Mouse (Mus musculus) liver, embryonic 12.5 days (tissue): Measurements from ENCODE around the gene Cdk5rap2. TPM values are rescaled to one million over a fixed set of nuclear protein-coding genes. Genes with fewer than 3 reads are reported as not detected.
A peak's percentile ranks its signal among the peaks of the same experiment; 100 is the strongest.

Experiments
- ATAC-seq: fragments of 200-750 bp; cut with Nextera tagmentation; 2 replicates; pipeline ENCODE4 v1.8.0; 2017; ENCODE audit warnings: moderate number of reproducible peaks, mild to moderate bottlenecking, moderate library complexity
- H3K27ac ChIP-seq: fragments of 300-500 bp; sonication (generic); 2 replicates; pipeline ENCODE4 v1.5.1; 2016; ENCODE audit warnings: mild to moderate bottlenecking
- H3K27me3 ChIP-seq: fragments of 300-500 bp; sonication (generic); replicated peaks from 2 replicates; pipeline ENCODE4 v1.6.1; 2016; ENCODE audit warnings: mild to moderate bottlenecking, moderate library complexity
- H3K36me3 ChIP-seq: fragments of 300-500 bp; sonication (generic); 2 replicates; pipeline ENCODE4 v1.6.1; 2016; ENCODE audit warnings: mild to moderate bottlenecking, moderate library complexity
- H3K4me1 ChIP-seq: fragments of 300-500 bp; sonication (generic); 2 replicates; pipeline ENCODE4 v1.6.1; 2016
- H3K4me2 ChIP-seq: fragments of 300-500 bp; sonication (generic); 2 replicates; pipeline ENCODE4 v1.6.1; 2016; ENCODE audit warnings: mild to moderate bottlenecking, moderate library complexity
- H3K4me3 ChIP-seq: fragments of 300-500 bp; sonication (generic); 2 replicates; pipeline ENCODE4 v1.5.1; 2016; ENCODE audit warnings: mild to moderate bottlenecking, moderate library complexity
- H3K9ac ChIP-seq: fragments of 300-500 bp; sonication (generic); 2 replicates; pipeline ENCODE4 v1.6.1; 2016; ENCODE audit warnings: mild to moderate bottlenecking, moderate library complexity
- H3K9me3 ChIP-seq: fragments of 300-500 bp; sonication (generic); replicated peaks from 2 replicates; pipeline ENCODE4 v1.6.1; 2016; ENCODE audit warnings: mild to moderate bottlenecking, moderate library complexity
- WGBS: fragments of 180-500 bp; shearing (Covaris S2); methylation state at CpG from one replicate; pipeline ENCODE4 v1.1.7; 2016; ENCODE audit not compliant: insufficient replicate concordance; 5-methylcytosine and 5-hydroxymethylcytosine counted together
- polyA plus RNA-seq: library from polyadenylated mRNA; unstranded; fragments of >200 nt; fragmentation: Nextera tagmentation; extraction: Ambion mirVana; gene quantifications from 2 replicates; pipeline ENCODE4 v1.2.1, GENCODE M21; 2016

The Cdk5rap2 gene
- polyA plus RNA-seq, 1 experiment from 2014 or later, result 11.7 TPM

GRCm38 (mm10) chr4:70396701-70397100, 13.5 kb downstream of the Cdk5rap2 start:
- Histone ChIP-seq H3K4me2 (no peak overlapping the region), H3K27ac (no peak overlapping the region), H3K36me3 (peaks cover 51% of the 10 kb centered on the region), H3K9me3 (no peaks in the 10 kb centered on the region), H3K9ac (no peak overlapping the region), H3K4me3 (no peak overlapping the region), H3K4me1 (no peaks in the 10 kb centered on the region), H3K27me3 (no peaks in the 10 kb centered on the region)
- WGBS, result 82% methylated on average over 5 of the region's 5 CpGs
- no peak for ATAC-seq

- WGBS, result 86% methylated on average over 2 of the region's 2 CpGs
- peaks cover 43% of the 10 kb centered on the region for H3K36me3 ChIP-seq
- H3K4me3 ChIP-seq, result no peak overlapping the region
- H3K9ac ChIP-seq, result no peak overlapping the region
- H3K4me2 ChIP-seq, result no peak overlapping the region
- ATAC-seq, result no peak
- H3K27ac ChIP-seq, result no peak overlapping the region
- no peaks in the 10 kb centered on the region for H3K27me3 ChIP-seq
- no peaks in the 10 kb centered on the region for H3K9me3 ChIP-seq
- H3K4me1 ChIP-seq, result no peaks in the 10 kb centered on the region
Measured at GRCm38 (mm10) chr4:70394736-70395135, 15.5 kb downstream of the Cdk5rap2 start.

DNA sequence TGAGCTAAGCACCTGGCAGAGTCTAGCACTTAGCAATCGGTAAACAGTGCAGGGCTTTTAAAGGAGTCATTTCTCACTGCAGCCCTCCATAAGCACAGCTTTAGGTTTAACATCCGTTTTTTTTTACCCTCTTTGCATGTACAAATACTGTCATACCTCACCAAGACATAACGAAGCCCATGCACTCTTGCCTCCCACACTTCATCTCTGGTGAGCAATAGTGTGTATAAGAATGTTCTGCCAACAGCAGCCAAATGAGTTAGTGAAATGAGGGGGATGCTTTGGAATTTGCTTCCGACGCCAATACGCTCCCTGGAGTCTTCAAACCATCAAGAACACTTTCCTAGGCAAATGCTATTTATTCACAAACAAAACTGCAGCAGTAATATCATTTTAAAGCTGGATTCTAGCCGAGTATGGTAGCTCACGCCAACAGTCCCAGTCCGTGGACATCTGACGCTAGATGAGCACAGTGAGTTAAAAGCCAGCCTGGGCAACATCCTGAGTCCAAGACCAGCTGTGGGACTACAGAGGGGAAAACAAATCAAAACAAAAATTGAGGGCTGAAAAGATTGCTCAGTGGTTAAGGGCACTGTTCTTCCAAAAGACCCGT, 18.4 kb downstream of the Cdk5rap2 start:
- Histone ChIP-seq H3K9ac (no peak overlapping the region), H3K4me3 (no peak overlapping the region), H3K4me1 (no peaks in the 10 kb centered on the region), H3K4me2 (no peak overlapping the region), H3K36me3 (0 out of 2 replicates have a peak, but pooled peaks cover 20% of the 10 kb centered on the region), H3K27me3 (no peaks in the 10 kb centered on the region), H3K27ac (no peak overlapping the region), H3K9me3 (no peaks in the 10 kb centered on the region)
- WGBS, result 80% methylated on average over 11 of the region's 11 CpGs
- no peak for ATAC-seq

DNA sequence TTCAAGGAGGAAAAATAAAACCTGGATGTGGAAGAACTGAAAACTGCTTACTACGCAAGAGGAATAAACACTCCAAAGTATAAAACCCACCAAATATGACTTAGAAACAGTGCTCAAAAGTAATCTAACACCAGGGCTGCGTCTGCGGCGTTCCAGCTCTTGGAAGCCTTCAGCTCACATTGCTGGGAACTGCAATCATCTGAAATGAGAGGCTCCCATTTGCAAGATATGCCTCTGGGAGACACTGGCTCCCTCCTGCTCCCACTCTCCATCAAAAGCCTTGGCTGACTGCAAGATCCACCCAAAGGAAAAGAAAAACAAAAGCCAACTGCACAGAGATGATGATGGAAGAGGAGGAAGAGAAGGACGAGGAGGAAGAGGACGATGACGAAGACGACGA, 19.2 kb downstream of the Cdk5rap2 start:
- H3K27ac ChIP-seq, result no peak overlapping the region
- no peaks in the 10 kb centered on the region for H3K4me1 ChIP-seq
- H3K36me3 ChIP-seq, result 0 out of 2 replicates have a peak, but pooled peaks cover 20% of the 10 kb centered on the region
- H3K4me3 ChIP-seq, result no peak overlapping the region
- H3K27me3 ChIP-seq, result no peaks in the 10 kb centered on the region
- 86% methylated on average over 9 of the region's 9 CpGs for WGBS
- no peak overlapping the region for H3K4me2 ChIP-seq
- no peaks in the 10 kb centered on the region for H3K9me3 ChIP-seq
- ATAC-seq, result no peak
- no peak overlapping the region for H3K9ac ChIP-seq

DNA sequence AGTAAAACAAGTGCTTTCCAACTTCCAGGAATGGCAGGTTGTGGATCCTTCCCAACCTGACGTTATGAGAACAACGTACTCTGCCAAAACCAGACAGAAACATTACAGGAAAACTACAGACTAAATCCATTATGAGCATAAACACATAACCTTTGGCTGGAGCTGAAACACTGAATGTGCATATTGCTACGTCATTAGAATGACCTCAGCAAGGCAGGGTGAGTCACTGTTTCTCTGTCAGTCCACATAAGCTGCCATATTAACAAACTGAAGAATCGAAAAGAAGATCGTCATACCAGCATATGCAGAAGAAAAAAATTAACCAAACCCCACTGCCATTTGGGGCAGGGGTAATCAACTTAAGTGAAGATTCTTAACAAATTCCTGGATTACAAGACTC, 24.0 kb downstream of the Cdk5rap2 start:
- H3K27me3 ChIP-seq, result no peaks in the 10 kb centered on the region
- no peak for ATAC-seq

GRCm38 (mm10) chr4:70377359-70377758, 32.9 kb downstream of the Cdk5rap2 start:
- Histone ChIP-seq H3K9ac (no peak overlapping the region), H3K9me3 (no peaks in the 10 kb centered on the region), H3K27ac (no peak overlapping the region), H3K4me3 (no peak overlapping the region), H3K4me2 (no peak overlapping the region), H3K4me1 (peaks cover 6% of the 10 kb centered on the region; the same call in 1 of the 2 replicates), H3K36me3 (peaks cover 34% of the 10 kb centered on the region), H3K27me3 (no peaks in the 10 kb centered on the region)
- no peak for ATAC-seq
- 77% methylated on average over 4 of the region's 4 CpGs for WGBS

More for the DNA sequence above, 24.0 kb downstream of the Cdk5rap2 start:
- Histone ChIP-seq H3K4me2 (no peak overlapping the region), H3K9ac (no peak overlapping the region), H3K4me1 (peaks cover 4% of the 10 kb centered on the region; the same call in 1 of the 2 replicates), H3K36me3 (0 out of 2 replicates have a peak, but pooled peaks cover 9% of the 10 kb centered on the region), H3K27ac (no peak overlapping the region), H3K9me3 (no peaks in the 10 kb centered on the region), H3K4me3 (no peak overlapping the region)
- 82% methylated on average over 5 of the region's 5 CpGs for WGBS

GRCm38 (mm10) chr4:70365061-70365858, 45.0 kb downstream of the Cdk5rap2 start:
- Histone ChIP-seq H3K27ac (no peak overlapping the region), H3K9me3 (no peaks in the 10 kb centered on the region), H3K36me3 (peaks cover 32% of the 10 kb centered on the region), H3K27me3 (no peaks in the 10 kb centered on the region), H3K4me1 (no peaks in the 10 kb centered on the region), H3K4me2 (no peak overlapping the region), H3K9ac (no peak overlapping the region), H3K4me3 (no peak overlapping the region)
- WGBS, result 83% methylated on average over 11 of the region's 11 CpGs
- ATAC-seq, result no peak

- Histone ChIP-seq H3K9ac (no peak overlapping the region), H3K4me1 (no peaks in the 10 kb centered on the region), H3K36me3 (peaks cover 56% of the 10 kb centered on the region), H3K27ac (no peak overlapping the region), H3K9me3 (no peaks in the 10 kb centered on the region), H3K27me3 (no peaks in the 10 kb centered on the region), H3K4me2 (no peak overlapping the region), H3K4me3 (no peak overlapping the region)
- no peak for ATAC-seq
- WGBS, result 59% methylated on average over 4 of the region's 4 CpGs
Measured at GRCm38 (mm10) chr4:70361366-70361765, 48.9 kb downstream of the Cdk5rap2 start.

GRCm38 (mm10) chr4:70355659-70356350, 54.4 kb downstream of the Cdk5rap2 start:
- peaks cover 72% of the 10 kb centered on the region for H3K36me3 ChIP-seq
- H3K4me1 ChIP-seq, result no peaks in the 10 kb centered on the region
- H3K4me3 ChIP-seq, result no peak overlapping the region
- H3K27me3 ChIP-seq, result no peaks in the 10 kb centered on the region
- peak; percentile 57; the same call in 1 of the 2 replicates for ATAC-seq
- H3K27ac ChIP-seq, result no peak overlapping the region
- H3K9me3 ChIP-seq, result no peaks in the 10 kb centered on the region
- no peak overlapping the region for H3K4me2 ChIP-seq
- 69% methylated on average over 9 of the region's 9 CpGs for WGBS
- no peak overlapping the region for H3K9ac ChIP-seq

DNA sequence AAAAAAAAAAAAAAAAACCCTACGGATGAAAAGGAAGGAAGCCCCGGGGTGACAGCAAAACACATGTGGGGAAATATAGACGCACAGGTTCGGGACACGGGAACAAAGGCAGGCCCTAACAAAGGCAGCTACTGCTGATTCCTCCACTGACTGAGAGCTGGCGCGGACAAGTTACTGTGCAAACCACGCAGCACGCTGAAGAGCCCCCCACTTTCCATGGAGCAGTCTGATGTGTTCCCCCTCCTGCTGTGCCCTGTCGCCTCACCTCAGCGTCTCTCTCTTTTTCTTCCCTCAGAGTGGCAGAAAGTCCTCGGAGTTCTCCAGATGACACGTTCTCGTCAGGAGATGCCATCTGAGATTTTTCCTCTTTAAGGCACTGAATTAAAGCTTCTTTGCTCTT, 55.8 kb downstream of the Cdk5rap2 start:
- H3K9me3 ChIP-seq, result no peaks in the 10 kb centered on the region
- H3K27ac ChIP-seq, result no peak overlapping the region
- ATAC-seq, result no peak
- 86% methylated on average over 14 of the region's 14 CpGs for WGBS
- H3K4me3 ChIP-seq, result no peak overlapping the region
- no peak overlapping the region for H3K4me2 ChIP-seq
- H3K9ac ChIP-seq, result no peak overlapping the region
- peaks cover 65% of the 10 kb centered on the region for H3K36me3 ChIP-seq
- no peaks in the 10 kb centered on the region for H3K27me3 ChIP-seq
- H3K4me1 ChIP-seq, result no peaks in the 10 kb centered on the region

DNA sequence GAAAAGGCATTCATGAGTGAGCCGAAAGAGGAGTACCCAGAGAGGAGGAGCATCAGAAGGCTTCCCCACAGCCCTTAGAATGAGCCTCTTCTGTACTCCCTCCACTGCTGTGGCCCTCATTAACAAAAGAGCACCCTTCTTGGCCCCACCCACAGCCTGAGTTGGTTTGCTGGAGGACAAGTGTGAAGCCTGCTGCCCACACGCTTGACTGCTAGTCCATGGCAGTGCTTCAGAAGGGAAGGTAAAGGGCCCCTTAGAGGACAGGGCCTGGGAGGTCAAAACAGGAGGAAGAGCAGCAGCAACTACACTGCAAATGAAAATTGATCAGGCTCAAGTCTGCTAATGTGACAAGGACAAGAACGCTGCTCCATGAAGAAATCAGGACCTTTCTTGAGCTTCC, 56.6 kb downstream of the Cdk5rap2 start:
- Histone ChIP-seq H3K27me3 (no peaks in the 10 kb centered on the region), H3K4me2 (no peak overlapping the region), H3K9ac (no peak overlapping the region), H3K4me1 (no peaks in the 10 kb centered on the region), H3K4me3 (no peak overlapping the region), H3K9me3 (no peaks in the 10 kb centered on the region), H3K36me3 (peaks cover 66% of the 10 kb centered on the region), H3K27ac (no peak overlapping the region)
- ATAC-seq, result no peak
- 74% methylated on average over 3 of the region's 3 CpGs for WGBS
